Mouse (Mus musculus) testis, adult 2 months (tissue): Measurements from ENCODE around the gene Adat2. TPM values are rescaled to one million over a fixed set of nuclear protein-coding genes. Genes with fewer than 3 reads are reported as not detected.

Experiments used
- H3K27ac ChIP-seq: fragments of 200-500 bp; 2 replicates; pipeline ENCODE4 v1.5.1; 2012; ENCODE audit warnings: low read depth, low read length; ENCODE audit not compliant: control insufficient read depth, insufficient read depth
- H3K27me3 ChIP-seq: fragments of 200-500 bp; 2 replicates; pipeline ENCODE4 v1.6.1; 2012; ENCODE audit warnings: mild to moderate bottlenecking, low read length, moderate library complexity; ENCODE audit not compliant: control insufficient read depth, insufficient read depth
- H3K36me3 ChIP-seq: fragments of 200-500 bp; 2 replicates; pipeline ENCODE4 v1.6.1; 2012; ENCODE audit warnings: mild to moderate bottlenecking, low read length; ENCODE audit not compliant: control insufficient read depth, insufficient read depth
- H3K4me1 ChIP-seq: fragments of 200-500 bp; 2 replicates; pipeline ENCODE4 v1.6.1; 2012; ENCODE audit warnings: low read length; ENCODE audit not compliant: control insufficient read depth, insufficient read depth
- H3K4me3 ChIP-seq: fragments of 200-500 bp; 2 replicates; pipeline ENCODE4 v1.5.1; 2012; ENCODE audit warnings: low read depth, mild to moderate bottlenecking, low read length, moderate library complexity, mixed read lengths; ENCODE audit not compliant: control insufficient read depth
- CTCF ChIP-seq: fragments of 200-500 bp; IDR thresholded peaks from 2 replicates; pipeline ENCODE4 v1.5.1; 2012; ENCODE audit warnings: low read depth, mild to moderate bottlenecking, inconsistent platforms, low read length, moderate library complexity; ENCODE audit not compliant: control insufficient read depth, insufficient read depth, insufficient replicate concordance
- POLR2A ChIP-seq: fragments of 200-500 bp; IDR thresholded peaks from 2 replicates; pipeline ENCODE4 v1.6.1; 2012; ENCODE audit warnings: low read depth, mild to moderate bottlenecking, inconsistent platforms, low read length, moderate library complexity; ENCODE audit not compliant: control insufficient read depth
- polyA plus RNA-seq: library from polyadenylated mRNA; depleted of rRNA; stranded (reverse); fragments of >200 nt; gene quantifications from 2 replicates; pipeline ENCODE4 v1.2.3, GENCODE M21; 2012; rRNA removed

The Adat2 gene
- polyA plus RNA-seq, 1 experiment = 21.4 TPM

- TF ChIP-seq POLR2A = no peak
- no peak for TF ChIP-seq CTCF
- no peak overlapping the region for H3K27ac ChIP-seq
- H3K4me3 ChIP-seq = no peak overlapping the region
- no peaks in the 10 kb centered on the region for H3K4me1 ChIP-seq
- no peaks in the 10 kb centered on the region for H3K27me3 ChIP-seq
- H3K36me3 ChIP-seq = no peaks in the 10 kb centered on the region
Measured at GRCm38 (mm10) chr10:13597491-13597890, 44.8 kb downstream of the Adat2 start.

GRCm38 (mm10) chr10:13600926-13601325 lies 48.2 kb downstream of the Adat2 start:
- TF ChIP-seq POLR2A (no peak), CTCF (no peak)
- Histone ChIP-seq H3K4me3 (no peak overlapping the region), H3K36me3 (no peaks in the 10 kb centered on the region), H3K27me3 (no peaks in the 10 kb centered on the region), H3K4me1 (no peaks in the 10 kb centered on the region), H3K27ac (no peak overlapping the region)

Other genes starting within 250 kb of the Adat2 start
- 3.2 and 3.5 TPM in 2 replicates for gene Phactr2, start 78.5 kb upstream of the Adat2 start, polyA plus RNA-seq
- gene Fuca2, start 53.4 kb upstream of the Adat2 start, polyA plus RNA-seq = 8.6 and 11.3 TPM in 2 replicates
- 69.8 and 81.8 TPM in 2 replicates for gene Pex3, start 248 bp downstream of the Adat2 start, polyA plus RNA-seq